Mouse (Mus musculus) brain, embryonic 14.5 days (tissue): ENCODE measurements around the gene Pla2g4e. TPM values are rescaled to one million over a fixed set of nuclear protein-coding genes. Genes with fewer than 3 reads are reported as not detected.

ENCODE experiments used
- DNase-seq: peaks from one replicate; pipeline ENCODE4 v3.0.0-alpha.2; 2011; ENCODE audit warnings: low read depth
- CTCF ChIP-seq: fragments of 200-500 bp; IDR thresholded peaks from 2 replicates; pipeline ENCODE4 v1.5.1; 2012; ENCODE audit warnings: inconsistent platforms, mild to moderate bottlenecking, moderate library complexity, borderline replicate concordance; ENCODE audit not compliant: insufficient read depth, insufficient read length; ENCODE audit errors: extremely low read depth
- POLR2A ChIP-seq: fragments of 200-500 bp; IDR thresholded peaks from 2 replicates; pipeline ENCODE4 v1.6.1; 2012; ENCODE audit warnings: mild to moderate bottlenecking, inconsistent platforms, borderline replicate concordance; ENCODE audit not compliant: poor library complexity, insufficient read depth, insufficient read length, severe bottlenecking; ENCODE audit errors: extremely low read depth
- polyA plus RNA-seq: library from polyadenylated mRNA; depleted of rRNA; stranded (reverse); fragments of >200 nt; gene quantifications from 2 replicates; pipeline ENCODE4 v1.2.3, GENCODE M21; 2012

Pla2g4e gene
- polyA plus RNA-seq, 1 experiment: 4.5 TPM

- DNase-seq: no peak
- TF ChIP-seq POLR2A: no peak
- no peak for TF ChIP-seq CTCF
These were observed 97.1 kb downstream of the Pla2g4e start for GRCm38 (mm10) chr2:120147999-120148398.

- TF ChIP-seq POLR2A (no peak), CTCF (no peak)
- DNase-seq: no peak
These were observed 97.8 kb downstream of the Pla2g4e start for GRCm38 (mm10) chr2:120147364-120147763.

- DNase-seq: no peak
- TF ChIP-seq CTCF (no peak), POLR2A (no peak)
These were observed 98.6 kb downstream of the Pla2g4e start for GRCm38 (mm10) chr2:120146543-120146942.

- TF ChIP-seq CTCF (no peak), POLR2A (no peak)
- DNase-seq: no peak
These were observed 100.7 kb downstream of the Pla2g4e start for GRCm38 (mm10) chr2:120144390-120144789.

GRCm38 (mm10) chr2:120142336-120142735 lies 102.8 kb downstream of the Pla2g4e start:
- TF ChIP-seq CTCF: no peak
- TF ChIP-seq POLR2A: no peak
- no peak for DNase-seq

- no peak for DNase-seq
- TF ChIP-seq CTCF: no peak
- no peak for TF ChIP-seq POLR2A
These were observed 103.5 kb downstream of the Pla2g4e start for GRCm38 (mm10) chr2:120141671-120142070.

GRCm38 (mm10) chr2:120140326-120140725 lies 104.8 kb downstream of the Pla2g4e start:
- TF ChIP-seq CTCF (no peak), POLR2A (no peak)

GRCm38 (mm10) chr2:120139091-120139490 lies 106.0 kb downstream of the Pla2g4e start:
- no peak for DNase-seq
- no peak for TF ChIP-seq CTCF
- no peak for TF ChIP-seq POLR2A

More at GRCm38 (mm10) chr2:120140326-120140725, 104.8 kb downstream of the Pla2g4e start:
- no peak for DNase-seq

- no peak for TF ChIP-seq CTCF
- no peak for TF ChIP-seq POLR2A
- DNase-seq: no peak
These were observed 107.9 kb downstream of the Pla2g4e start for GRCm38 (mm10) chr2:120137281-120137680.

- DNase-seq: no peak
These were observed 110.6 kb downstream of the Pla2g4e start for GRCm38 (mm10) chr2:120134453-120135075.

GRCm38 (mm10) chr2:120131881-120132280 lies 113.3 kb downstream of the Pla2g4e start:
- DNase-seq: no peak
- no peak for TF ChIP-seq POLR2A
- no peak for TF ChIP-seq CTCF

More at GRCm38 (mm10) chr2:120134453-120135075, 110.6 kb downstream of the Pla2g4e start:
- no peak for TF ChIP-seq POLR2A
- no peak for TF ChIP-seq CTCF

- no peak for DNase-seq
- TF ChIP-seq POLR2A (no peak), CTCF (no peak)
These were observed 115.8 kb downstream of the Pla2g4e start for GRCm38 (mm10) chr2:120129252-120129908.

GRCm38 (mm10) chr2:120128611-120129051 lies 116.5 kb downstream of the Pla2g4e start:
- TF ChIP-seq CTCF (no peak), POLR2A (no peak)

More at GRCm38 (mm10) chr2:120128611-120129051, 116.5 kb downstream of the Pla2g4e start:
- DNase-seq: no peak
